Mouse (Mus musculus) brain, embryonic 14.5 days (tissue): ENCODE measurements around the gene Clrn2.

Experiments
- CTCF ChIP-seq: fragments of 200-500 bp; IDR thresholded peaks from 2 replicates; pipeline ENCODE4 v1.5.1; 2012; ENCODE audit warnings: inconsistent platforms, mild to moderate bottlenecking, moderate library complexity, borderline replicate concordance; ENCODE audit not compliant: insufficient read depth, insufficient read length; ENCODE audit errors: extremely low read depth
- POLR2A ChIP-seq: fragments of 200-500 bp; IDR thresholded peaks from 2 replicates; pipeline ENCODE4 v1.6.1; 2012; ENCODE audit warnings: mild to moderate bottlenecking, inconsistent platforms, borderline replicate concordance; ENCODE audit not compliant: poor library complexity, insufficient read depth, insufficient read length, severe bottlenecking; ENCODE audit errors: extremely low read depth

DNA sequence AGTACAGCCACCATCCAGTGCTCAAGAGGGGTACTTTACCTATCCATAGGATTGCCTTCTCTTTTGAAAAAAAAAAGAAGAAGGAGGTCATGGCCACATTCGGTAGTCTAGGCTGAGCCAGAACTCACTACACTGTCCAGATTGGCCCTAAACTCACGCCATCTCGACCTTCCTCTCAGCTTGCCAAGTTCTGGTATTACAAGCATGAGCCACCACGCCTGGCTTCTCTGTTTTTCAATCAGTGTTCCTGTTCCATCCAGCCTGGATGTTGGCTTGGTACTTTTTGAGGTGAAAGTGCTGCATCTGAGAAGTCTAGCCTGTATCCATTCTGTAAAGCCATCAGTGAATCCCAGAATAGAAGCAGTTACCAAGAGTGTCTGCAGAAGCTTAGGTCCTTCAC lies 42.9 kb downstream of the Clrn2 start:
- TF ChIP-seq POLR2A (no peak), CTCF (no peak)
